8 mouse cellular contexts compared by ENCODE assay signal in genomic region chr1:156997033-156997432, GRCm38 (mm10). TPM values are rescaled to one million over a fixed set of nuclear protein-coding genes. Genes with fewer than 3 reads are reported as not detected.
DNase-seq lines count a peak whose midpoint lies in the region; ATAC-seq and TF ChIP-seq lines count a peak whose summit lies in the region.
"Had no signal": no experiment of that assay in that cellular context is flagged by ENCODE, and none has a peak within 500 bp of the region (broad histone marks: within the 10 kb centered on the region; RNA-seq: fewer than 3 reads in every experiment).

No protein-coding gene starts in this region.

- H3K27me3 ChIP-seq in neural tube, embryonic 12.5 days (replicated peaks), result no peaks in the 10 kb centered on the region
- H3K27me3 ChIP-seq: lung, embryonic 15.5 days had no signal

- H3K4me1 ChIP-seq in bone marrow, adult 2 months (ENCODE audit: control insufficient read depth, insufficient read depth, low read length), result peaks cover 5% of the 10 kb centered on the region
- H3K4me1 ChIP-seq in neural tube, embryonic 12.5 days, result peaks cover 25% of the 10 kb centered on the region

- peak; percentile 40 for DNase-seq in embryo, embryonic 10.5 days (ENCODE audit: low spot score)
- peak; percentile 66 to 77 for DNase-seq in layer of hippocampus, adult 8-10 months (ENCODE audit: low spot score in 2 of 2)
- no peak for DNase-seq in gastrocnemius, adult 18-20 months (ENCODE audit: low spot score)
- no peak for DNase-seq in urinary bladder, postnatal 10 days (ENCODE audit: low spot score)
- DNase-seq in cerebellum, adult 11 months, result no peak

- H3K36me3 ChIP-seq in neural tube, embryonic 12.5 days, result no peaks in the 10 kb centered on the region
- H3K36me3 ChIP-seq: lung, embryonic 15.5 days had no signal

- no peak for TF ChIP-seq CTCF in bone marrow, adult 2 months (IDR thresholded peaks at IDR 0.05; ENCODE audit: control insufficient read depth, insufficient read depth, low read length)

- no peak overlapping the region for H3K9ac ChIP-seq in neural tube, embryonic 12.5 days
- H3K9ac ChIP-seq: lung, embryonic 15.5 days had no signal

- H3K4me2 ChIP-seq in neural tube, embryonic 12.5 days (replicated peaks), result peak overlapping the region; percentile 16; the same call in 1 of the 2 replicates
- H3K4me2 ChIP-seq: lung, embryonic 15.5 days had no signal

- H3K4me3 ChIP-seq in bone marrow, adult 2 months (replicated peaks; ENCODE audit: control insufficient read depth, low read depth, low read length), result no peak overlapping the region
- H3K4me3 ChIP-seq in neural tube, embryonic 12.5 days, result no peak overlapping the region
- H3K4me3 ChIP-seq: lung, embryonic 15.5 days had no signal

- 76% methylated on average over 10 of the region's 10 CpGs for WGBS in bone marrow, adult 2 months
- WGBS in neural tube, embryonic 12.5 days, result 44% methylated on average over 10 of the region's 10 CpGs

- H3K9me3 ChIP-seq in neural tube, embryonic 12.5 days, result no peaks in the 10 kb centered on the region
- H3K9me3 ChIP-seq: lung, embryonic 15.5 days had no signal

- no peak for TF ChIP-seq POLR2A in bone marrow, adult 2 months (IDR thresholded peaks at IDR 0.05; ENCODE audit: borderline replicate concordance, control insufficient read depth, low read depth, low read length)

- peak overlapping the region; percentile 83 for H3K27ac ChIP-seq in bone marrow, adult 2 months (ENCODE audit: control insufficient read depth, insufficient read depth, low read depth, low read length, poor library complexity)
- H3K27ac ChIP-seq in neural tube, embryonic 12.5 days, result peak overlapping the region; percentile 37; the same call in 1 of the 2 replicates
- H3K27ac ChIP-seq: lung, embryonic 15.5 days had no signal

- peak; percentile 54; the same call in 1 of the 2 replicates for ATAC-seq in neural tube, embryonic 12.5 days (ENCODE audit: low FRiP score, low read depth)

RNA-seq across cellular contexts. Expression of gene Ralgps2, which starts 57.6 kb away (rescaled TPM):
- 9.7 and 17.5 TPM in 2 replicates for polyA plus RNA-seq in bone marrow, adult 2 months (2011; ENCODE audit: insufficient read depth, insufficient read length, low replicate concordance, missing spikeins)
- total RNA-seq in layer of hippocampus, adult 8-10 months (2022), result 10 to 100 TPM; 53.1 to 76.0 (median 68.5) TPM
- polyA plus RNA-seq in neural tube, embryonic 12.5 days (2016; fragmentation: Nextera tagmentation; extraction: Ambion mirVana), result 110 and 120 TPM in 2 replicates
- total RNA-seq in gastrocnemius, adult 18-20 months (2021), result 1 to 10 TPM in 1 of 2 experiments, under 1 TPM in 1; 0.57 to 2.0 TPM

Comparison
In these comparisons a context has a peak if more than half of its experiments do, and no peak if none do; other contexts are left out.
1. DNase-seq: peak in embryo, embryonic 10.5 days (single experiment) and layer of hippocampus, adult 8-10 months (2 of 2); none in gastrocnemius, adult 18-20 months (single experiment), urinary bladder, postnatal 10 days (single experiment) and cerebellum, adult 11 months (single experiment).
2. RNA of gene Ralgps2, which starts 57.6 kb away (total RNA-seq): 53.1 to 76.0 TPM in layer of hippocampus, adult 8-10 months; 0.57 to 2.0 TPM in gastrocnemius, adult 18-20 months; every median in the first group is over 10 times any median in the second.